Mouse (Mus musculus) hindbrain, postnatal 0 days (tissue): Measurements from ENCODE around the gene Rhd. TPM values are rescaled to one million over a fixed set of nuclear protein-coding genes. Genes with fewer than 3 reads are reported as not detected.

Experiments
- ATAC-seq: fragments of 200-750 bp; cut with Nextera tagmentation; 2 replicates; pipeline ENCODE4 v1.8.0; 2017; ENCODE audit warnings: mild to moderate bottlenecking, moderate TSS enrichment, moderate library complexity
- DNase-seq: peaks from one replicate; pipeline ENCODE4 v3.0.0-alpha.2; 2015; ENCODE audit warnings: low spot score
- H3K27ac ChIP-seq: fragments of 300-500 bp; sonication (generic); 2 replicates; pipeline ENCODE4 v1.5.1; 2014; ENCODE audit warnings: mild to moderate bottlenecking
- H3K27me3 ChIP-seq: fragments of 300-500 bp; sonication (generic); 2 replicates; pipeline ENCODE4 v1.6.1; 2014; ENCODE audit warnings: low read length, mixed read lengths; ENCODE audit not compliant: insufficient read depth
- H3K36me3 ChIP-seq: fragments of 300-500 bp; sonication (generic); 2 replicates; pipeline ENCODE4 v1.6.1; 2014; ENCODE audit warnings: low read length, mixed read lengths; ENCODE audit not compliant: insufficient read depth
- H3K4me1 ChIP-seq: fragments of 300-500 bp; sonication (generic); 2 replicates; pipeline ENCODE4 v1.6.1; 2014; ENCODE audit warnings: antibody characterized with exemption, low read length, mixed read lengths; ENCODE audit not compliant: insufficient read depth
- H3K4me2 ChIP-seq: fragments of 300-500 bp; sonication (generic); 2 replicates; pipeline ENCODE4 v1.6.1; 2014; ENCODE audit warnings: low read depth, mild to moderate bottlenecking, low read length, moderate library complexity, mixed read lengths
- H3K4me3 ChIP-seq: fragments of 300-500 bp; sonication (generic); 2 replicates; pipeline ENCODE4 v1.5.1; 2014; ENCODE audit warnings: low read length
- H3K9ac ChIP-seq: fragments of 300-500 bp; sonication (generic); replicated peaks from 2 replicates; pipeline ENCODE4 v1.6.1; 2014; ENCODE audit warnings: mild to moderate bottlenecking, low read length, moderate library complexity, mixed read lengths
- H3K9me3 ChIP-seq: fragments of 300-500 bp; sonication (generic); 2 replicates; pipeline ENCODE4 v1.6.1; 2016; ENCODE audit warnings: low read length, mixed read lengths
- CTCF ChIP-seq: IDR thresholded peaks from 2 replicates; pipeline ENCODE4 v1.5.1; 2016; ENCODE audit warnings: antibody characterized with exemption, control low read depth, low read depth
- WGBS: fragments of 180-500 bp; shearing (Covaris S2); extraction: QIAGEN DNeasy Blood & Tissue Kit; methylation state at CpG from one replicate; pipeline ENCODE4 v1.1.7; 2014; 5-methylcytosine and 5-hydroxymethylcytosine counted together
- polyA plus RNA-seq: library from polyadenylated mRNA; unstranded; fragments of >200 nt; fragmentation: Nextera tagmentation; extraction: Ambion mirVana; gene quantifications from 2 replicates; pipeline ENCODE4 v1.2.1, GENCODE M21; 2015
- total RNA-seq: library from RNA; depleted of rRNA; stranded (reverse); fragments of >200 nt; gene quantifications from 2 replicates; pipeline ENCODE4 v1.2.3, GENCODE M21; 2014; rRNA removed

The Rhd gene
- total and polyA plus RNA-seq, 2 experiments from 2014 or later, result 1.1 to 2.1 TPM

- no peak for DNase-seq
- H3K36me3 ChIP-seq, result peaks cover 26% of the 10 kb centered on the region
- no peaks in the 10 kb centered on the region for H3K9me3 ChIP-seq
Measured at GRCm38 (mm10) chr4:134937240-134938176, 73.2 kb downstream of the Rhd start.

GRCm38 (mm10) chr4:134939900-134940299 lies 75.6 kb downstream of the Rhd start:
- H3K27me3 ChIP-seq, result 0 out of 2 replicates have a peak, but pooled peaks cover 1% of the 10 kb centered on the region
- no peak overlapping the region for H3K4me2 ChIP-seq
- H3K9me3 ChIP-seq, result no peaks in the 10 kb centered on the region
- no peak for TF ChIP-seq CTCF
- H3K36me3 ChIP-seq, result peaks cover 12% of the 10 kb centered on the region
- DNase-seq, result no peak
- no peak for ATAC-seq
- WGBS, result 52% methylated on average over 9 of the region's 9 CpGs
- H3K27ac ChIP-seq, result no peak overlapping the region
- no peak overlapping the region for H3K4me3 ChIP-seq
- H3K4me1 ChIP-seq, result no peaks in the 10 kb centered on the region
- no peak overlapping the region for H3K9ac ChIP-seq

More at GRCm38 (mm10) chr4:134937240-134938176, 73.2 kb downstream of the Rhd start:
- WGBS, result 49% methylated on average over 17 of the region's 17 CpGs
- no peak overlapping the region for H3K4me3 ChIP-seq
- no peak overlapping the region for H3K9ac ChIP-seq
- H3K4me1 ChIP-seq, result no peaks in the 10 kb centered on the region
- no peak overlapping the region for H3K4me2 ChIP-seq
- no peak for TF ChIP-seq CTCF
- ATAC-seq, result no peak
- no peak overlapping the region for H3K27ac ChIP-seq
- no peaks in the 10 kb centered on the region for H3K27me3 ChIP-seq

DNA sequence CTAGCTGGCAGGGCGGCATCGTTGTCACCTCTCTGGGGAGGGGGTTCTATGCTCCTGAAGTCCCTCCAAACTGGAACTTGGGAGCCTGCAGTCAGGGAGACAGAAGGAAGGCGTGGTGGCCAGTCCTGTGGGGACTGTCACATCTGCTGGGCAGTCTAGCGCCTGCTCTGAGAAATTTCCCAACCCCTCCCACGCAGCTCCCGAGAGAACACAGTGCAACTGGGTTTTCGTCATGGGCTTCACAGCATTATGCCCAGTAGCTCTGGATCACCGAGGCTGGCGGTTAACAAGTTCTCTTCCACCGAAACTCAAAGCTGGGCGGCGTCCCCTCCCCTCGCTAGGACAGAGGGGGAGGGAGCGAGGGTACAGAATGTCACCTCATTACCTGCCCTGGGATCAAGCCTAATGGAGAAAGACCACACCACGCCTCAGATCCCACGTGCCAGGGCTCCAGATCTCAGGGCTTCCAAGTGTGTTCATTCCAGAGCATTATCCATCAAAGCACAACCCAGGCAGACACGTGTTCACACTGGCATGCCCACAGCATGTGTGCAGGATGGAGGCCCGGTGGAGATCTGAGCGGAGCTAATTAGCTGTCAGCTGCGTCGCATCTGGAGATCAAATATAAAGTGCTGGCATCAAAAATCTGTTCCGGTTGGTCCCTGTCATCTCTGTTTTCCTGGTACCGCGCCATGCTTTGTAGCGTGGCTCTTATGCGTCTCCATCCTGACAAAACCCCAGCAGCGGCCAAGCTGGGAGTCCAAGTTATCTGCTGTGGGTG lies 79.6 kb downstream of the Rhd start:
- Histone ChIP-seq H3K9me3 (no peaks in the 10 kb centered on the region), H3K36me3 (no peaks in the 10 kb centered on the region), H3K4me1 (no peaks in the 10 kb centered on the region), H3K27me3 (0 out of 2 replicates have a peak, but pooled peaks cover 4% of the 10 kb centered on the region), H3K4me3 (no peak overlapping the region), H3K9ac (no peak overlapping the region), H3K27ac (no peak overlapping the region), H3K4me2 (no peak overlapping the region)
- TF ChIP-seq CTCF, result no peak
- peak; percentile 58; the same call in 1 of the 2 replicates for ATAC-seq
- WGBS, result 32% methylated on average over 27 of the region's 27 CpGs
- peak; percentile 64 for DNase-seq

Other genes with a start within 250 kb of the Rhd start
- gene Man1c1, start 160.2 kb upstream of the Rhd start, total RNA-seq, result 36.1 and 40.5 TPM in 2 replicates
- gene Man1c1, start 160.2 kb upstream of the Rhd start, polyA plus RNA-seq, result 5.8 and 7.1 TPM in 2 replicates
- 2.6 and 3.1 TPM in 2 replicates for gene Ldlrap1, start 96.5 kb upstream of the Rhd start, total RNA-seq
- 2.7 and 2.9 TPM in 2 replicates for gene Ldlrap1, start 96.5 kb upstream of the Rhd start, polyA plus RNA-seq
- 43.6 and 45.5 TPM in 2 replicates for gene Maco1, start 11.2 kb upstream of the Rhd start, total RNA-seq
- 68.9 and 70.3 TPM in 2 replicates for gene Maco1, start 11.2 kb upstream of the Rhd start, polyA plus RNA-seq
- 149 and 166 TPM in 2 replicates for gene Tmem50a, start 50.5 kb downstream of the Rhd start, total RNA-seq
- gene Tmem50a, start 50.5 kb downstream of the Rhd start, polyA plus RNA-seq, result 231 and 239 TPM in 2 replicates
- 70.0 and 112 TPM in 2 replicates for gene Rsrp1, start 59.1 kb downstream of the Rhd start, total RNA-seq
- gene Rsrp1, start 59.1 kb downstream of the Rhd start, polyA plus RNA-seq, result 256 and 295 TPM in 2 replicates
- gene Syf2, start 66.4 kb downstream of the Rhd start, total RNA-seq, result 19.2 and 35.0 TPM in 2 replicates
- gene Syf2, start 66.4 kb downstream of the Rhd start, polyA plus RNA-seq, result 70.7 and 80.4 TPM in 2 replicates